Mouse (Mus musculus) lung, embryonic 14.5 days (tissue): Measurements from ENCODE around the gene Golt1a. TPM values are rescaled to one million over a fixed set of nuclear protein-coding genes. Genes with fewer than 3 reads are reported as not detected.

Experiments used
- ATAC-seq: fragments of 200-750 bp; cut with Nextera tagmentation; 2 replicates; pipeline ENCODE4 v1.8.0; 2017; ENCODE audit warnings: mild to moderate bottlenecking, moderate TSS enrichment, moderate library complexity; ENCODE audit not compliant: insufficient read depth
- DNase-seq: peaks from one replicate; pipeline ENCODE4 v3.0.0-alpha.2; 2015
- H3K27ac ChIP-seq: fragments of 300-500 bp; sonication (generic); 2 replicates; pipeline ENCODE4 v1.5.1; 2014; ENCODE audit warnings: low read depth, mild to moderate bottlenecking, moderate library complexity
- H3K27me3 ChIP-seq: fragments of 300-500 bp; sonication (generic); 2 replicates; pipeline ENCODE4 v1.6.1; 2014; ENCODE audit warnings: low read length, control low read depth; ENCODE audit not compliant: insufficient read depth
- H3K36me3 ChIP-seq: fragments of 300-500 bp; sonication (generic); 2 replicates; pipeline ENCODE4 v1.6.1; 2014; ENCODE audit warnings: control low read depth; ENCODE audit not compliant: insufficient read depth
- H3K4me1 ChIP-seq: fragments of 300-500 bp; sonication (generic); 2 replicates; pipeline ENCODE4 v1.6.1; 2014; ENCODE audit warnings: antibody characterized with exemption, control low read depth; ENCODE audit not compliant: insufficient read depth
- H3K4me2 ChIP-seq: fragments of 300-500 bp; sonication (generic); 2 replicates; pipeline ENCODE4 v1.6.1; 2014; ENCODE audit warnings: mild to moderate bottlenecking
- H3K4me3 ChIP-seq: fragments of 300-500 bp; sonication (generic); 2 replicates; pipeline ENCODE4 v1.5.1; 2014; ENCODE audit warnings: low read depth, low read length
- H3K9ac ChIP-seq: fragments of 300-500 bp; sonication (generic); 2 replicates; pipeline ENCODE4 v1.6.1; 2014
- H3K9me3 ChIP-seq: fragments of 300-500 bp; sonication (generic); 2 replicates; pipeline ENCODE4 v1.6.1; 2016; ENCODE audit warnings: low read depth, low read length, control low read depth
- CTCF ChIP-seq: IDR thresholded peaks from 2 replicates; pipeline ENCODE4 v1.5.1; 2016; ENCODE audit warnings: antibody characterized with exemption, low read depth
- WGBS: fragments of 180-500 bp; shearing (Covaris S2); extraction: QIAGEN DNeasy Blood & Tissue Kit; methylation state at CpG from one replicate; pipeline ENCODE4 v1.1.7; 2014; 5-methylcytosine and 5-hydroxymethylcytosine counted together
- polyA plus RNA-seq: library from polyadenylated mRNA; unstranded; fragments of >200 nt; fragmentation: Nextera tagmentation; extraction: Ambion mirVana; gene quantifications from 2 replicates; pipeline ENCODE4 v1.2.1, GENCODE M21; 2014

Golt1a gene
- 0.55 and 1.1 TPM in 2 replicates for polyA plus RNA-seq

- no peaks in the 10 kb centered on the region for H3K36me3 ChIP-seq
- ATAC-seq (no peak), DNase-seq (peak; percentile 23)
- H3K9me3 ChIP-seq = no peaks in the 10 kb centered on the region
- no peak within 1 kb of the TSS for H3K4me3 ChIP-seq
- no peaks in the 10 kb centered on the region for H3K27me3 ChIP-seq
- TF ChIP-seq CTCF = no peak
- H3K4me2 ChIP-seq = 0 out of 2 replicates have a peak within 1 kb of the TSS, but pooled peaks have one; percentile 25
- H3K27ac ChIP-seq = no peak within 1 kb of the TSS
- H3K9ac ChIP-seq = no peak within 1 kb of the TSS; the same call in 1 of the 2 replicates
- no peaks in the 10 kb centered on the region for H3K4me1 ChIP-seq
- 51% methylated on average over 14 of the region's 14 CpGs for WGBS
Observed at GRCm38 (mm10) chr1:133309652-133310267, at the start of gene Golt1a. TSS of gene Golt1a (plus strand) at chr1:133309800.

GRCm38 (mm10) chr1:133262628-133263027, 47.0 kb upstream of the Golt1a start:
- no peaks in the 10 kb centered on the region for H3K9me3 ChIP-seq
- TF ChIP-seq CTCF = no peak
- no peak overlapping the region for H3K27ac ChIP-seq
- DNase-seq = no peak
- ATAC-seq = no peak
- no peaks in the 10 kb centered on the region; the same call in 1 of the 2 replicates for H3K36me3 ChIP-seq
- 88% methylated on average over 6 of the region's 6 CpGs for WGBS
- no peaks in the 10 kb centered on the region for H3K27me3 ChIP-seq
- no peak overlapping the region for H3K4me2 ChIP-seq
- 0 out of 2 replicates have a peak, but pooled peaks cover 4% of the 10 kb centered on the region for H3K4me1 ChIP-seq
- H3K4me3 ChIP-seq = no peak overlapping the region
- no peak overlapping the region for H3K9ac ChIP-seq

- Histone ChIP-seq H3K27me3 (no peaks in the 10 kb centered on the region), H3K27ac (no peak overlapping the region), H3K9me3 (no peaks in the 10 kb centered on the region), H3K36me3 (no peaks in the 10 kb centered on the region; the same call in 1 of the 2 replicates), H3K4me3 (no peak overlapping the region), H3K4me2 (no peak overlapping the region), H3K4me1 (0 out of 2 replicates have a peak, but pooled peaks cover 4% of the 10 kb centered on the region), H3K9ac (no peak overlapping the region)
- no peak for ATAC-seq
- no peak for DNase-seq
- WGBS = 84% methylated on average over 7 of the region's 7 CpGs
- TF ChIP-seq CTCF = no peak
Observed at GRCm38 (mm10) chr1:133263134-133263533, 46.5 kb upstream of the Golt1a start.

- no peak overlapping the region; the same call in 1 of the 2 replicates for H3K9ac ChIP-seq
- H3K27ac ChIP-seq = no peak overlapping the region
- WGBS = 64% methylated on average over 12 of the region's 12 CpGs
- H3K27me3 ChIP-seq = no peaks in the 10 kb centered on the region
- DNase-seq = peak; percentile 34
- no peaks in the 10 kb centered on the region for H3K9me3 ChIP-seq
- H3K36me3 ChIP-seq = no peaks in the 10 kb centered on the region; the same call in 1 of the 2 replicates
- ATAC-seq = no peak
- H3K4me2 ChIP-seq = no peak overlapping the region
- TF ChIP-seq CTCF = no peak
- no peak overlapping the region for H3K4me3 ChIP-seq
- H3K4me1 ChIP-seq = no peaks in the 10 kb centered on the region
Observed at GRCm38 (mm10) chr1:133264367-133264766, 45.2 kb upstream of the Golt1a start.

DNA sequence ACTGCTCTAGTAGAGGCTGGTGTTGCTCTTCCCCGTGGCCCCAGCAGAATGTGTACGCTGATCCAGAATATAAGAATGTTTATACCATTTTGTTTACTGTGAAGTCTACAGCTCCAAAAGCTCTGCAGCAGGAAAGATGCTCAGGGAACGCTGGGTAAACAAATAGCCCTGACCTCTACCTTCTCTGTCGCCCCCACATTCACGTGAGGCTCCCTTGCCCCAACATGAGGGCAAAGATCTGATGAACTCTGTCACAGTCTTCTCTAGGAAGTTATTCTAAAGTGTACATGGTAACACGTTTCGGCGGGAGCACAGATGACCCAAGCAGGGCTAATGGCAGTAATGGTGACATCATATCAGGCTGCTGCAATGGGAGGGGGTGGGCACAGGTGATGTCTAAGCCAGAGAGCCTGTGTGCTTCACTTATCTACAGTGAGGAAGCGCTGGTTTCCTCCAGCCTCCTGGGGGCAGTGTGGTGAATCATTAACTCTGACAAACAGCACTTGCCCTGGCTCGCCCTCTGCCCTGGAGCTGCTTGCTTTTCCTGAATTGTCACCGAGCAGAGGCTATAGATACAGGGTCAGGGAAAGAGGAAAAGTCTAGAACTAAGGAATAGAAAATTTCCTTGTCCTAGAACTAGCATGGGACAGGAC, 44.4 kb upstream of the Golt1a start:
- H3K4me2 ChIP-seq = no peak overlapping the region
- ATAC-seq (peak; percentile 45; the same call in 1 of the 2 replicates), DNase-seq (peak; percentile 37)
- WGBS = 31% methylated on average over 11 of the region's 11 CpGs
- no peaks in the 10 kb centered on the region for H3K27me3 ChIP-seq
- no peaks in the 10 kb centered on the region; the same call in 1 of the 2 replicates for H3K36me3 ChIP-seq
- no peaks in the 10 kb centered on the region for H3K9me3 ChIP-seq
- TF ChIP-seq CTCF = peak; percentile 25
- H3K27ac ChIP-seq = no peak overlapping the region
- no peak overlapping the region for H3K9ac ChIP-seq
- no peaks in the 10 kb centered on the region for H3K4me1 ChIP-seq
- no peak overlapping the region for H3K4me3 ChIP-seq

GRCm38 (mm10) chr1:133267094-133267493, 42.5 kb upstream of the Golt1a start:
- no peak for ATAC-seq

GRCm38 (mm10) chr1:133267813-133268492, 41.6 kb upstream of the Golt1a start:
- no peak overlapping the region for H3K27ac ChIP-seq
- H3K9me3 ChIP-seq = no peaks in the 10 kb centered on the region
- no peak overlapping the region for H3K4me2 ChIP-seq
- no peak for DNase-seq
- no peak for TF ChIP-seq CTCF
- H3K27me3 ChIP-seq = no peaks in the 10 kb centered on the region
- H3K36me3 ChIP-seq = no peaks in the 10 kb centered on the region; the same call in 1 of the 2 replicates
- peak; percentile 38 for ATAC-seq
- WGBS = 35% methylated on average over 10 of the region's 10 CpGs
- no peak overlapping the region for H3K9ac ChIP-seq
- no peak overlapping the region for H3K4me3 ChIP-seq
- H3K4me1 ChIP-seq = no peaks in the 10 kb centered on the region

More at GRCm38 (mm10) chr1:133267094-133267493, 42.5 kb upstream of the Golt1a start:
- Histone ChIP-seq H3K4me1 (no peaks in the 10 kb centered on the region), H3K36me3 (no peaks in the 10 kb centered on the region; the same call in 1 of the 2 replicates), H3K27me3 (no peaks in the 10 kb centered on the region), H3K9me3 (no peaks in the 10 kb centered on the region), H3K9ac (no peak overlapping the region), H3K4me2 (no peak overlapping the region), H3K4me3 (no peak overlapping the region), H3K27ac (no peak overlapping the region)
- 72% methylated on average over 3 of the region's 3 CpGs for WGBS
- no peak for DNase-seq
- TF ChIP-seq CTCF = no peak
